Mouse (Mus musculus) cortical plate, adult 2 months (tissue): ENCODE measurements around the gene Dthd1. TPM values are rescaled to one million over a fixed set of nuclear protein-coding genes. Genes with fewer than 3 reads are reported as not detected.

Experiments used
- H3K27ac ChIP-seq: fragments of 200-500 bp; 2 replicates; pipeline ENCODE4 v1.5.1; 2012; ENCODE audit warnings: low read length, control low read depth, inconsistent platforms; ENCODE audit not compliant: insufficient read depth
- H3K4me1 ChIP-seq: fragments of 200-500 bp; 2 replicates; pipeline ENCODE4 v1.6.1; 2011; ENCODE audit warnings: low read length; ENCODE audit not compliant: control insufficient read depth, insufficient read depth
- H3K4me3 ChIP-seq: fragments of 200-500 bp; 2 replicates; pipeline ENCODE4 v1.5.1; 2011; ENCODE audit warnings: mild to moderate bottlenecking, low read length, control low read depth; ENCODE audit not compliant: insufficient read depth
- CTCF ChIP-seq: fragments of 200-500 bp; IDR thresholded peaks from 2 replicates; pipeline ENCODE4 v1.5.1; 2011; ENCODE audit warnings: mild to moderate bottlenecking, control low read depth, low read length; ENCODE audit not compliant: insufficient read depth; ENCODE audit errors: extremely low read depth
- POLR2A ChIP-seq: fragments of 200-500 bp; IDR thresholded peaks from 2 replicates; pipeline ENCODE4 v1.6.1; 2011; ENCODE audit warnings: mild to moderate bottlenecking, low read length, control low read depth; ENCODE audit not compliant: insufficient read depth; ENCODE audit errors: extremely low read depth
- polyA plus RNA-seq: library from polyadenylated mRNA; depleted of rRNA; stranded (reverse); fragments of >200 nt; gene quantifications from 2 replicates; pipeline ENCODE4 v1.2.3, GENCODE M21; 2012; rRNA removed

Dthd1 gene
- polyA plus RNA-seq, 1 experiment = 0.08 TPM

DNA sequence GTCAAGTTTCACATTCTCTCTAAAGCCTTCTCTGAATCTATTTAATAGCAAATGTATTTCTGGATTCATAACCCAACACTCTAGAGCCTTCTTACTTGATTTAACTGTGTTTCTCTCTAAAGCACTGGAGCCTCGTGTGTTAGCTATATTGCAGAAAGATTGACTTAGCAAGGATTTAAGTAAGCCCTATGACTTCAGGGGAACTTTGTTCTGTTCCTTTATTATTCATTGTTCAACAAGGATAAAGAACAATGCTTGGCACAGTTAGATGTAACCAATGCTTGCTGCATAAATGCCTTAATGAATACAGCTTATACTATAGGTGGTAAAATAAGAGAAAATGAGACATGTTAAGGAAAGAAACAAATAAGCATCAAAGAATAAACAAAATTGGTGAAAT is 43.9 kb downstream of the Dthd1 start:
- no peaks in the 10 kb centered on the region for H3K4me1 ChIP-seq
- H3K27ac ChIP-seq = no peak overlapping the region
- TF ChIP-seq POLR2A (no peak), CTCF (no peak)
- H3K4me3 ChIP-seq = no peak overlapping the region

DNA sequence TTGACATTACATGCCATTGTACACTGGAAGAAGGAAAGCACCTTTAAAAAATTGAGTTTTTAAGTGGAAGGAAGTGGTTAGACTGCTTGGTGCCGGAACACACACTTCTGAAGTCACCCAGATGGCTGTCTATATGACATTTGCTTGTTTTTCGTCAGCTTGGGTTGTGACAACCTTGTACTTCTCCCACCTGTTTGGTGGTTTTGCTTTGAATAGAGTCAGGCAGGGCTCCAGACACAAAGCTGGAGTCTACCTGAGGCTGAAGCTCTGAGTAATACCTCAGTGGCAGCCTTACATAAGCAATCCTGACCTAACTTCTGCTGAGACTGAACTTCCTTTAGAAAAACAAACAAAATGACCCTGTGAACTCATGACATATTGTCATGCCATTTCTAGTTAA is 44.7 kb downstream of the Dthd1 start:
- Histone ChIP-seq H3K27ac (no peak overlapping the region), H3K4me1 (no peaks in the 10 kb centered on the region), H3K4me3 (no peak overlapping the region)
- TF ChIP-seq CTCF (no peak), POLR2A (no peak)

DNA sequence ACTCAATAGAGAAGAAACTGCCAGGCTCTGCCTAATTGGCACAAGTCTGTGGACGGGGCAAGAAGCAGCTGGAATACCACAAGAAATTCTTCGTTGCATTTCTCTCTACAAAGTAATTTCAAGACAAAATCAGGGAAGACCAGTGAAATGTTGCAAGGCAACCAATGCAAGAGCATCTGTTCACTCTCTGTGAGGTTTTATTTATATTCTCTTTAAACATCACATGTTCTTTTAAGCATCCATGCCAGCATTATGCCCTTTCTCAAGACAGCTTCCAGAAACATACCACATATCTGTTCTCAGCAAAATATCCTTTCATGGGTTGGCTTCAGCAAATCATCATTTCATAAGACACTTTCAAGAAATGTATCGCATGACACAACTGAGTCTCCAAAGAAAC is 50.7 kb downstream of the Dthd1 start:
- TF ChIP-seq POLR2A (no peak), CTCF (no peak)
- H3K4me3 ChIP-seq = no peak overlapping the region
- no peak overlapping the region for H3K27ac ChIP-seq
- H3K4me1 ChIP-seq = no peaks in the 10 kb centered on the region

DNA sequence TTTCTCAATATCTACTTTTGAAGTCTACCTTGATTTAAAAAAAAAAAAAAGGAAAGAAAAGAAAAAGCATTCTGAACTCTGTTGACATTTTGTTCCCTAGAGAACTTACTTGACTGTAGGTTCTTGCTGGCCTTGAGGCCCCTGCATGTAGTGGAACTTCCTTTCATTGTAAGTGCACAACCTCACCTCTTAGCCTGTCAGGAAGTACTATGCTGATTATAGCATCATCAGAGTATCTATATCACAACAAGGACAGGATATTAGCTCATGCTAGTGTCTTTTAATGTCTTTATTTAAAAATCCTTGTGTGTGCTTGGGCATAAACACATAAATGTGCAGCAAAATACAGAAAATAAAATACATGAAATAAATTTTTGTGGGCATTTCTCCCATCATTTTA is 53.4 kb downstream of the Dthd1 start:
- Histone ChIP-seq H3K4me1 (no peaks in the 10 kb centered on the region), H3K4me3 (no peak overlapping the region), H3K27ac (no peak overlapping the region)
- TF ChIP-seq CTCF = no peak
- TF ChIP-seq POLR2A = no peak

GRCm38 (mm10) chr5:62879530-62879929 is 65.9 kb downstream of the Dthd1 start:
- Histone ChIP-seq H3K4me3 (no peak overlapping the region), H3K27ac (no peak overlapping the region), H3K4me1 (no peaks in the 10 kb centered on the region)
- TF ChIP-seq CTCF = no peak

GRCm38 (mm10) chr5:62895326-62895725 is 81.7 kb downstream of the Dthd1 start:
- no peak overlapping the region for H3K27ac ChIP-seq
- no peak overlapping the region for H3K4me3 ChIP-seq
- H3K4me1 ChIP-seq = no peaks in the 10 kb centered on the region
- TF ChIP-seq CTCF (peak; percentile 54), POLR2A (no peak)

- Histone ChIP-seq H3K4me1 (no peaks in the 10 kb centered on the region), H3K4me3 (no peak overlapping the region), H3K27ac (no peak overlapping the region)
- TF ChIP-seq CTCF (peak; percentile 28; the same call in 1 of the 2 replicates), POLR2A (no peak)
Measured at GRCm38 (mm10) chr5:62906954-62907353, 93.3 kb downstream of the Dthd1 start.

DNA sequence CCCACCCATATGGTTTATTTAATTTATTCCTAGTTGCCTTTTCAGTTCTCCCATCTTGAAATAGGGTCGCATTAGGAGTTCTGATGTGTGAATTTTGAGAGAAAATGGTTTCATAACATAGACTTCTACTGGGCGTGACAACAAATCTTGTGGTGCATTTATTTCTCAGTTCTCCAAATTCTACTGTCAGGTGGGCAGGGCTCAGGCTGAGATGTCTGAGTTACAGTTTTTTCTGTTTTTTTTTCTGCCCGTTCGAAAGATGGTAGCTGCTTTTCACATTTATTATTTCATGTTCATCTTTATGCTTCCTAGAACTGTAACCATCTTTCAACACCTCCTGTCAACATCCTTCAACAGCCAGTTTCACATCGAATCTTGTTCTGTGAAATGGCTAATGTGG is 95.5 kb downstream of the Dthd1 start:
- no peak overlapping the region for H3K4me3 ChIP-seq
- TF ChIP-seq POLR2A (no peak), CTCF (no peak)
- no peaks in the 10 kb centered on the region for H3K4me1 ChIP-seq
- H3K27ac ChIP-seq = no peak overlapping the region

GRCm38 (mm10) chr5:62924616-62925015 is 111.0 kb downstream of the Dthd1 start:
- H3K27ac ChIP-seq = no peak overlapping the region
- H3K4me1 ChIP-seq = no peaks in the 10 kb centered on the region
- H3K4me3 ChIP-seq = no peak overlapping the region
- TF ChIP-seq CTCF (no peak), POLR2A (no peak)

Other genes starting within 250 kb of the Dthd1 start
- gene Arap2, start 47.7 kb upstream of the Dthd1 start, polyA plus RNA-seq = 48.1 and 48.5 TPM in 2 replicates